Mouse (Mus musculus) forebrain, postnatal 0 days (tissue): ENCODE results near the gene Susd3. TPM values are rescaled to one million over a fixed set of nuclear protein-coding genes. Genes with fewer than 3 reads are reported as not detected.
A peak's percentile ranks its signal among the peaks of the same experiment; 100 is the strongest.

Source experiments
- ATAC-seq: fragments of 200-750 bp; cut with Nextera tagmentation; 2 replicates; pipeline ENCODE4 v1.8.0; 2017; ENCODE audit warnings: mild to moderate bottlenecking, moderate library complexity
- DNase-seq: peaks from one replicate; pipeline ENCODE4 v3.0.0-alpha.2; 2015
- H3K27ac ChIP-seq: fragments of 300-500 bp; sonication (generic); 2 replicates; pipeline ENCODE4 v1.5.1; 2014; ENCODE audit warnings: low read depth, mild to moderate bottlenecking, antibody characterized with exemption, low read length, moderate library complexity, mixed read lengths
- H3K27me3 ChIP-seq: fragments of 300-500 bp; sonication (generic); 2 replicates; pipeline ENCODE4 v1.6.1; 2014; ENCODE audit warnings: mild to moderate bottlenecking, low read length, mixed read lengths; ENCODE audit not compliant: insufficient read depth
- H3K36me3 ChIP-seq: fragments of 300-500 bp; sonication (generic); 2 replicates; pipeline ENCODE4 v1.6.1; 2014; ENCODE audit warnings: mild to moderate bottlenecking, moderate library complexity; ENCODE audit not compliant: insufficient read depth
- H3K4me1 ChIP-seq: fragments of 300-500 bp; sonication (generic); 2 replicates; pipeline ENCODE4 v1.6.1; 2014; ENCODE audit warnings: antibody characterized with exemption; ENCODE audit not compliant: insufficient read depth
- H3K4me2 ChIP-seq: fragments of 300-500 bp; sonication (generic); 2 replicates; pipeline ENCODE4 v1.6.1; 2014; ENCODE audit warnings: low read depth, mild to moderate bottlenecking, moderate library complexity
- H3K4me3 ChIP-seq: fragments of 300-500 bp; sonication (generic); 2 replicates; pipeline ENCODE4 v1.5.1; 2014; ENCODE audit warnings: low read depth, low read length, mixed read lengths
- H3K9ac ChIP-seq: fragments of 300-500 bp; sonication (generic); 2 replicates; pipeline ENCODE4 v1.6.1; 2014; ENCODE audit warnings: mild to moderate bottlenecking
- H3K9me3 ChIP-seq: fragments of 300-500 bp; sonication (generic); 2 replicates; pipeline ENCODE4 v1.6.1; 2016; ENCODE audit warnings: low read length
- CTCF ChIP-seq: sonication (generic); IDR thresholded peaks from 2 replicates; pipeline ENCODE4 v1.5.1; 2016; ENCODE audit warnings: antibody characterized with exemption, control low read depth, low read depth
- WGBS: fragments of 180-500 bp; shearing (Covaris S2); extraction: QIAGEN DNeasy Blood & Tissue Kit; methylation state at CpG from one replicate; pipeline ENCODE4 v1.1.7; 2014; 5-methylcytosine and 5-hydroxymethylcytosine counted together
- polyA plus RNA-seq: library from polyadenylated mRNA; unstranded; fragments of >200 nt; fragmentation: Nextera tagmentation; extraction: Ambion mirVana; gene quantifications from 2 replicates; pipeline ENCODE4 v1.2.1, GENCODE M21; 2015
- total RNA-seq: library from RNA; depleted of rRNA; stranded (reverse); fragments of >200 nt; gene quantifications from 2 replicates; pipeline ENCODE4 v1.2.3, GENCODE M21; 2014; rRNA removed

Susd3 gene
- total RNA-seq (0.38 and 0.85 TPM in 2 replicates), polyA plus RNA-seq (0.77 and 1.2 TPM in 2 replicates)

GRCm38 (mm10) chr13:49248467-49248862 lies at the start of gene Susd3:
TSS of gene Susd3 (minus strand) at chr13:49248706.
- DNase-seq (no peak), ATAC-seq (no peak)
- H3K4me2 ChIP-seq: peak within 1 kb of the TSS; percentile 55
- 22% methylated on average over 8 of the region's 8 CpGs for WGBS
- H3K9me3 ChIP-seq: no peaks in the 10 kb centered on the region
- no peaks in the 10 kb centered on the region; the same call in 1 of the 2 replicates for H3K4me1 ChIP-seq
- no peaks in the 10 kb centered on the region for H3K36me3 ChIP-seq
- TF ChIP-seq CTCF: no peak
- H3K27me3 ChIP-seq: peaks cover 27% of the 10 kb centered on the region
- no peak within 1 kb of the TSS for H3K27ac ChIP-seq
- H3K9ac ChIP-seq: no peak within 1 kb of the TSS
- H3K4me3 ChIP-seq: peak within 1 kb of the TSS; percentile 35

DNA sequence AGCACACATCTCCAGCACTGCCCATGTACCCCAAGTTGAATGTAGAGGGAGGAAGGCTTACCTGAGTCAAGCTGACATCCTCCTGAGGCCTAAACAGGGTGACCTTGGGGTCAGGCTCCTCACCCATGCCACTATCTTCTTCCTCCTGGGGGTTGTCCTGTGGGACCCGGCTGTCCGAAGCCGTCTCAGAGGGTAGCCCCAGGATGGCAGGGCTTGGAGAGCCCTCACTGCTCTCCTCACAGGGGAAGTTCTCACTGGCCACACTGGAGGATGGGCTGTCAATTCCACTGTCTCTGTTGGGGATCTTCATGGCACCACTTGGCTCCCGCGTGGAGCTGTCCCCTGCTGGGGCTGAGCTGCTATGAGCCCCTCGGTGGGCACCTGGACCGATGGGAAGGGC lies 47.8 kb upstream of the Susd3 start:
- 83% methylated on average over 7 of the region's 7 CpGs for WGBS
- H3K4me1 ChIP-seq: no peaks in the 10 kb centered on the region
- H3K9ac ChIP-seq: no peak overlapping the region
- ATAC-seq: no peak
- no peak for TF ChIP-seq CTCF
- H3K4me3 ChIP-seq: no peak overlapping the region
- no peak overlapping the region for H3K4me2 ChIP-seq
- no peaks in the 10 kb centered on the region for H3K27me3 ChIP-seq
- no peaks in the 10 kb centered on the region for H3K9me3 ChIP-seq
- H3K36me3 ChIP-seq: peaks cover 17% of the 10 kb centered on the region
- DNase-seq: no peak
- H3K27ac ChIP-seq: no peak overlapping the region

GRCm38 (mm10) chr13:49294108-49294507 lies 45.6 kb upstream of the Susd3 start:
- no peak for TF ChIP-seq CTCF
- 89% methylated on average over 9 of the region's 9 CpGs for WGBS
- peaks cover 21% of the 10 kb centered on the region for H3K36me3 ChIP-seq
- no peak overlapping the region for H3K4me2 ChIP-seq
- no peak overlapping the region for H3K9ac ChIP-seq
- ATAC-seq: no peak
- no peaks in the 10 kb centered on the region for H3K4me1 ChIP-seq
- H3K4me3 ChIP-seq: no peak overlapping the region
- no peak overlapping the region for H3K27ac ChIP-seq
- no peaks in the 10 kb centered on the region for H3K9me3 ChIP-seq
- no peak for DNase-seq
- no peaks in the 10 kb centered on the region for H3K27me3 ChIP-seq

GRCm38 (mm10) chr13:49291949-49292348 lies 43.4 kb upstream of the Susd3 start:
- no peak overlapping the region for H3K27ac ChIP-seq
- no peaks in the 10 kb centered on the region for H3K9me3 ChIP-seq
- ATAC-seq (no peak), DNase-seq (no peak)
- 94% methylated on average over 6 of the region's 6 CpGs for whole genome bisulfite sequencing
- no peak overlapping the region for H3K4me2 ChIP-seq
- no peak overlapping the region for H3K9ac ChIP-seq
- no peaks in the 10 kb centered on the region for H3K27me3 ChIP-seq
- H3K36me3 ChIP-seq: peaks cover 35% of the 10 kb centered on the region
- no peak overlapping the region for H3K4me3 ChIP-seq
- TF ChIP-seq CTCF: no peak
- no peaks in the 10 kb centered on the region for H3K4me1 ChIP-seq

GRCm38 (mm10) chr13:49291398-49291797 lies 42.9 kb upstream of the Susd3 start:
- Histone ChIP-seq H3K4me2 (no peak overlapping the region), H3K9me3 (no peaks in the 10 kb centered on the region), H3K36me3 (peaks cover 35% of the 10 kb centered on the region), H3K27ac (no peak overlapping the region), H3K9ac (no peak overlapping the region), H3K4me1 (no peaks in the 10 kb centered on the region), H3K4me3 (no peak overlapping the region), H3K27me3 (no peaks in the 10 kb centered on the region)
- DNase-seq (no peak), ATAC-seq (no peak)
- TF ChIP-seq CTCF: peak; percentile 64
- WGBS: 68% methylated on average over 1 of the region's 1 CpGs

DNA sequence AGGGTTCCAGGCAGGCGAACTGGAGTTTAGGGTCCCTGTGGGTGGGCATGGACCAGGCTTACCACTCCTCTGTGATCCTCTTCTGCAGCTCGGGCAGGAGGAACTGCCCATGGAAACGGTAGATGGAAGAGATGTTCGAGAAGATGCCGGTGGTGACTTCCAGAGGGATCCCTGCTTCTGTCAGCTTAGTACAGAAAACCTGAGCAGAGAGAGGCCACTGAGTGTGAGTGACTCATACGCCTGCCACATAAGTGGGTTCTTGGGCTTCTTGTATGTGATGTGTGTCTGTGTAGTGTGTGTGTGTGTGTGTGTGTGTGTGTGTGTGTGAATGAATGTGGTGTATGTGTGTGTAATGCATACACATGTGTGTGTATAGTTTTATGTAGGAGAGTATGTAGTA lies 38.7 kb upstream of the Susd3 start:
- 89% methylated on average over 6 of the region's 6 CpGs for WGBS

GRCm38 (mm10) chr13:49286750-49287149 lies 38.2 kb upstream of the Susd3 start:
- Histone ChIP-seq H3K9me3 (no peaks in the 10 kb centered on the region), H3K4me2 (no peak overlapping the region), H3K27me3 (no peaks in the 10 kb centered on the region), H3K9ac (no peak overlapping the region), H3K4me3 (no peak overlapping the region), H3K27ac (no peak overlapping the region), H3K4me1 (no peaks in the 10 kb centered on the region), H3K36me3 (peaks cover 62% of the 10 kb centered on the region)
- ATAC-seq (no peak), DNase-seq (no peak)
- 87% methylated on average over 3 of the region's 3 CpGs for WGBS
- TF ChIP-seq CTCF: no peak

More for the DNA sequence above, 38.7 kb upstream of the Susd3 start:
- Histone ChIP-seq H3K36me3 (peaks cover 61% of the 10 kb centered on the region), H3K4me1 (no peaks in the 10 kb centered on the region), H3K4me2 (no peak overlapping the region), H3K9ac (no peak overlapping the region), H3K27me3 (no peaks in the 10 kb centered on the region), H3K9me3 (no peaks in the 10 kb centered on the region), H3K27ac (no peak overlapping the region), H3K4me3 (no peak overlapping the region)
- TF ChIP-seq CTCF: no peak
- no peak for DNase-seq
- ATAC-seq: no peak
